Comparison of ENCODE assay signal across 20 mouse cellular contexts in genomic region chr11:81838426-81838825, GRCm38 (mm10). TPM values are rescaled to one million over a fixed set of nuclear protein-coding genes. Genes with fewer than 3 reads are reported as not detected.
"Had no signal": no experiment of that assay in that cellular context is flagged by ENCODE, and none has a peak within 500 bp of the region (broad histone marks: within the 10 kb centered on the region; RNA-seq: fewer than 3 reads in every experiment).

No protein-coding gene starts in this region.

- H3K4me2 ChIP-seq: limb, embryonic 15.5 days; liver, embryonic 12.5 days; lung, embryonic 15.5 days; neural tube, embryonic 12.5 days; stomach, embryonic 15.5 days had no signal

- H3K9me3 ChIP-seq: limb, embryonic 15.5 days; liver, embryonic 12.5 days; lung, embryonic 15.5 days; megakaryocyte, embryonic 14.5 days; neural tube, embryonic 12.5 days; stomach, embryonic 15.5 days had no signal

- ATAC-seq: intestine, postnatal 0 days; liver, embryonic 12.5 days had no signal

- H3K27ac ChIP-seq: left cerebral cortex, adult 2 months; limb, embryonic 15.5 days; liver, embryonic 12.5 days; lung, embryonic 15.5 days; macrophage; neural tube, embryonic 12.5 days; stomach, embryonic 15.5 days had no signal

- H3K36me3 ChIP-seq: limb, embryonic 15.5 days; liver, embryonic 12.5 days; lung, embryonic 15.5 days; neural tube, embryonic 12.5 days; stomach, embryonic 15.5 days had no signal

- DNase-seq: kidney, adult 8-10 months; kidney, postnatal 25 days; lung, postnatal 14 days; right cerebral cortex, postnatal 14 days; thymus, adult 2 months; thymus, postnatal 25 days had no signal

- H3K4me3 ChIP-seq: left cerebral cortex, adult 2 months; limb, embryonic 15.5 days; liver, embryonic 12.5 days; lung, embryonic 15.5 days; megakaryocyte, embryonic 14.5 days; neural tube, embryonic 12.5 days; stomach, embryonic 15.5 days had no signal

- H3K27me3 ChIP-seq: limb, embryonic 15.5 days; liver, embryonic 12.5 days; lung, embryonic 15.5 days; megakaryocyte, embryonic 14.5 days; neural tube, embryonic 12.5 days; stomach, embryonic 15.5 days had no signal

- H3K4me1 ChIP-seq: limb, embryonic 15.5 days; liver, embryonic 12.5 days; lung, embryonic 15.5 days; megakaryocyte, embryonic 14.5 days; neural tube, embryonic 12.5 days; stomach, embryonic 15.5 days had no signal

- H3K9ac ChIP-seq: limb, embryonic 15.5 days; liver, embryonic 12.5 days; lung, embryonic 15.5 days; neural tube, embryonic 12.5 days; stomach, embryonic 15.5 days had no signal

RNA-seq across cellular contexts. Expression of gene 5530401A14Rik, which starts 22.0 kb away (rescaled TPM):
- polyA plus RNA-seq: kidney, embryonic 16.5 days; limb, embryonic 11.5 days; limb, embryonic 15.5 days; liver, embryonic 12.5 days; liver, embryonic 16.5 days; lung, embryonic 15.5 days; macrophage; spleen, adult 2 months; stomach, embryonic 15.5 days; testis, adult 2 months; thymus, adult 2 months had no signal
